In the genomic region with DNA sequence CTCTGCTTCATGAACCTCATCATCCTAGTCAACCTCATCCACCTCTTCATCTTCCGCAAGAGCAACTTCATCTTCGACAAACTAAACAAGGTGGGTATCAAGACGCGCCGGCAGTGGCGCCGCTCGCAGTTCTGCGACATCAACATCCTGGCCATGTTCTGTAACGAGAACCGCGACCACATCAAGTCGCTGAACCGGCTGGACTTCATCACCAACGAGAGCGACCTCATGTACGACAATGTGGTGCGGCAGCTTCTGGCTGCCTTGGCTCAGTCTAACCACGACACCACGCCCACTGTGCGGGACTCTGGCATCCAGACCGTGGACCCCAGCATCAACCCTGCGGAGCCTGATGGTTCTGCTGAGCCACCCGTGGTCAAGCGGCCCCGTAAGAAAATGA, we compare ENCODE assay signal across 10 mouse cellular contexts. TPM values are rescaled to one million over a fixed set of nuclear protein-coding genes. Genes with fewer than 3 reads are reported as not detected.
DNase-seq lines count a peak whose midpoint lies in the region; ATAC-seq lines count a peak whose summit lies in the region.
"Had no signal": no experiment of that assay in that cellular context is flagged by ENCODE, and none has a peak within 500 bp of the region (broad histone marks: within the 10 kb centered on the region; RNA-seq: fewer than 3 reads in every experiment).

No protein-coding gene starts in this region.

- H3K4me1 ChIP-seq in heart, embryonic 11.5 days (ENCODE audit: control insufficient read depth, insufficient read depth, low read length) = peaks cover 8% of the 10 kb centered on the region
- peaks cover 12% of the 10 kb centered on the region; the same call in 1 of the 2 replicates for H3K4me1 ChIP-seq in lung, embryonic 15.5 days
- H3K4me1 ChIP-seq in embryonic facial prominence, embryonic 12.5 days = peaks cover 6% of the 10 kb centered on the region; the same call in 1 of the 2 replicates
- 0 out of 2 replicates have a peak, but pooled peaks cover 3% of the 10 kb centered on the region for H3K4me1 ChIP-seq in stomach, embryonic 15.5 days

- ATAC-seq in heart, embryonic 11.5 days (replicated peaks; ENCODE audit: insufficient number of reproducible peaks, low FRiP score, low TSS enrichment) = no peak
- ATAC-seq in lung, embryonic 15.5 days (ENCODE audit: borderline replicate concordance, extremely low read depth, low FRiP score, low TSS enrichment) = no peak
- no peak for ATAC-seq in embryonic facial prominence, embryonic 12.5 days (ENCODE audit: insufficient number of reproducible peaks, insufficient read depth, low FRiP score, low TSS enrichment)
- ATAC-seq in stomach, embryonic 15.5 days (ENCODE audit: insufficient read depth, low FRiP score, low read depth) = no peak
- ATAC-seq: CD4-positive, CD25-positive, alpha-beta regulatory T cell, adult 4 months had no signal

- no peak overlapping the region for H3K4me3 ChIP-seq in heart, embryonic 11.5 days (ENCODE audit: low read depth, low read length)
- peak overlapping the region; percentile 17; the same call in 1 of the 2 replicates for H3K4me3 ChIP-seq in lung, embryonic 15.5 days
- no peak overlapping the region for H3K4me3 ChIP-seq in embryonic facial prominence, embryonic 12.5 days
- H3K4me3 ChIP-seq in stomach, embryonic 15.5 days (replicated peaks) = peak overlapping the region; percentile 21

- H3K27ac ChIP-seq in heart, embryonic 11.5 days (ENCODE audit: low read depth, low read length) = no peak overlapping the region
- H3K27ac ChIP-seq in lung, embryonic 15.5 days = no peak overlapping the region
- no peak overlapping the region for H3K27ac ChIP-seq in embryonic facial prominence, embryonic 12.5 days
- no peak overlapping the region for H3K27ac ChIP-seq in stomach, embryonic 15.5 days

- H3K4me2 ChIP-seq in heart, embryonic 11.5 days = peak overlapping the region; percentile 60
- H3K4me2 ChIP-seq in lung, embryonic 15.5 days = peak overlapping the region; percentile 44
- 0 out of 2 replicates have a peak overlapping the region, but pooled peaks have one; percentile 2 for H3K4me2 ChIP-seq in embryonic facial prominence, embryonic 12.5 days (replicated peaks)
- H3K4me2 ChIP-seq in stomach, embryonic 15.5 days = peak overlapping the region; percentile 47

- no peak for DNase-seq in heart, adult 11 months
- DNase-seq in lung, postnatal 4 days = no peak
- DNase-seq in frontal cortex, postnatal 25 days (ENCODE audit: low spot score in 2 of 2) = no peak
- DNase-seq: lung, adult 2 months; thymus, postnatal 36 days had no signal

- peaks cover 51% of the 10 kb centered on the region for H3K27me3 ChIP-seq in heart, embryonic 11.5 days (ENCODE audit: control insufficient read depth, insufficient read depth, low read length)
- peaks cover 53% of the 10 kb centered on the region for H3K27me3 ChIP-seq in lung, embryonic 15.5 days
- H3K27me3 ChIP-seq in embryonic facial prominence, embryonic 12.5 days = peaks cover 57% of the 10 kb centered on the region
- peaks cover 32% of the 10 kb centered on the region for H3K27me3 ChIP-seq in stomach, embryonic 15.5 days (replicated peaks)

- H3K9me3 ChIP-seq in heart, embryonic 11.5 days (replicated peaks; ENCODE audit: control insufficient read depth, low read length) = no peaks in the 10 kb centered on the region
- H3K9me3 ChIP-seq in lung, embryonic 15.5 days = no peaks in the 10 kb centered on the region
- H3K9me3 ChIP-seq in embryonic facial prominence, embryonic 12.5 days = no peaks in the 10 kb centered on the region
- no peaks in the 10 kb centered on the region for H3K9me3 ChIP-seq in stomach, embryonic 15.5 days

- H3K36me3 ChIP-seq in heart, embryonic 11.5 days (ENCODE audit: control insufficient read depth, insufficient read depth, low read length) = no peaks in the 10 kb centered on the region
- H3K36me3 ChIP-seq in lung, embryonic 15.5 days = no peaks in the 10 kb centered on the region
- no peaks in the 10 kb centered on the region for H3K36me3 ChIP-seq in embryonic facial prominence, embryonic 12.5 days
- H3K36me3 ChIP-seq in stomach, embryonic 15.5 days = no peaks in the 10 kb centered on the region

- whole genome bisulfite sequencing in heart, embryonic 11.5 days (ENCODE audit: insufficient replicate concordance) = 20% methylated on average over 26 of the region's 26 CpGs
- WGBS in lung, embryonic 15.5 days = 27% methylated on average over 26 of the region's 26 CpGs
- WGBS in embryonic facial prominence, embryonic 12.5 days = 33% methylated on average over 26 of the region's 26 CpGs
- 28% methylated on average over 26 of the region's 26 CpGs for WGBS in stomach, embryonic 15.5 days

- no peak overlapping the region for H3K9ac ChIP-seq in heart, embryonic 11.5 days (ENCODE audit: low read depth, low read length)
- no peak overlapping the region for H3K9ac ChIP-seq in lung, embryonic 15.5 days
- H3K9ac ChIP-seq in embryonic facial prominence, embryonic 12.5 days = no peak overlapping the region
- no peak overlapping the region for H3K9ac ChIP-seq in stomach, embryonic 15.5 days

RNA-seq across cellular contexts. Expression of a gene that starts 6.7 kb away (rescaled TPM):
- polyA plus RNA-seq in heart, embryonic 11.5 days (2014; fragmentation: Nextera tagmentation; extraction: Ambion mirVana) = 51.7 and 52.6 TPM in 2 replicates
- polyA plus RNA-seq in lung, embryonic 15.5 days (2015; fragmentation: Nextera tagmentation; extraction: Ambion mirVana) = 48.7 and 53.6 TPM in 2 replicates
- 49.1 and 50.9 TPM in 2 replicates for polyA plus RNA-seq in embryonic facial prominence, embryonic 12.5 days (2016; fragmentation: Nextera tagmentation; extraction: Ambion mirVana)
- 57.1 and 60.0 TPM in 2 replicates for polyA plus RNA-seq in stomach, embryonic 15.5 days (2015; fragmentation: Nextera tagmentation; extraction: Ambion mirVana)

RNA-seq across cellular contexts. Expression of a gene that starts 8.7 kb away (rescaled TPM):
- polyA plus RNA-seq in heart, embryonic 11.5 days (2014; fragmentation: Nextera tagmentation; extraction: Ambion mirVana) = 1.4 and 1.5 TPM in 2 replicates
- 0.10 and 0.24 TPM in 2 replicates for polyA plus RNA-seq in lung, embryonic 15.5 days (2015; fragmentation: Nextera tagmentation; extraction: Ambion mirVana)
- polyA plus RNA-seq in embryonic facial prominence, embryonic 12.5 days (2016; fragmentation: Nextera tagmentation; extraction: Ambion mirVana) = 0.45 and 0.46 TPM in 2 replicates
- 0.55 and 0.64 TPM in 2 replicates for polyA plus RNA-seq in stomach, embryonic 15.5 days (2015; fragmentation: Nextera tagmentation; extraction: Ambion mirVana)
- polyA plus RNA-seq: CD4-positive, CD25-positive, alpha-beta regulatory T cell, adult 4 months had no signal

RNA-seq across cellular contexts. Expression of a gene that starts 20.7 kb away (rescaled TPM):
- polyA plus RNA-seq in heart, embryonic 11.5 days (2014; fragmentation: Nextera tagmentation; extraction: Ambion mirVana) = 9.5 and 9.9 TPM in 2 replicates
- 16.5 and 17.6 TPM in 2 replicates for polyA plus RNA-seq in lung, embryonic 15.5 days (2015; fragmentation: Nextera tagmentation; extraction: Ambion mirVana)
- polyA plus RNA-seq in embryonic facial prominence, embryonic 12.5 days (2016; fragmentation: Nextera tagmentation; extraction: Ambion mirVana) = 21.0 and 22.3 TPM in 2 replicates
- 17.9 and 19.7 TPM in 2 replicates for polyA plus RNA-seq in stomach, embryonic 15.5 days (2015; fragmentation: Nextera tagmentation; extraction: Ambion mirVana)

RNA-seq across cellular contexts. Expression of a gene that starts 54.7 kb away (rescaled TPM):
- 13.1 and 14.1 TPM in 2 replicates for polyA plus RNA-seq in heart, embryonic 11.5 days (2014; fragmentation: Nextera tagmentation; extraction: Ambion mirVana)
- 14.5 and 15.4 TPM in 2 replicates for polyA plus RNA-seq in lung, embryonic 15.5 days (2015; fragmentation: Nextera tagmentation; extraction: Ambion mirVana)
- 20.7 and 23.8 TPM in 2 replicates for polyA plus RNA-seq in embryonic facial prominence, embryonic 12.5 days (2016; fragmentation: Nextera tagmentation; extraction: Ambion mirVana)
- 12.0 and 12.9 TPM in 2 replicates for polyA plus RNA-seq in stomach, embryonic 15.5 days (2015; fragmentation: Nextera tagmentation; extraction: Ambion mirVana)

Comparison
In these comparisons a context has a peak if more than half of its experiments do, and no peak if none do; other contexts are left out.
1. H3K4me2 ChIP-seq: peak in every context shown above with its lines; median percentile 60 in heart, embryonic 11.5 days; 47 in stomach, embryonic 15.5 days; 44 in lung, embryonic 15.5 days; 2 in embryonic facial prominence, embryonic 12.5 days.
2. H3K4me3 ChIP-seq: peak in lung, embryonic 15.5 days (single experiment) and stomach, embryonic 15.5 days (single experiment); none in heart, embryonic 11.5 days (single experiment) and embryonic facial prominence, embryonic 12.5 days (single experiment).